Mouse (Mus musculus): ENCODE data around the gene Zbed3.

- TF ChIP-seq CTCF (IDR thresholded peaks at IDR 0.05; ENCODE audit: insufficient read depth, low read depth, low read length) (no peak), POLR2A (IDR thresholded peaks at IDR 0.05; ENCODE audit: insufficient read depth, low read depth, low read length) (no peak)
Observed at GRCm38 (mm10) chr13:95325907-95326550, 2.6 kb downstream of the Zbed3 start.

All from olfactory bulb, adult 2 months (tissue).